Mouse (Mus musculus) kidney, adult 2 months (tissue): ENCODE measurements at regions not wholly inside any gene's neighbourhood (a gene's known extent, or its start where the extent isn't known, plus 50 kb on each side); places are given as distances from the start of the nearest gene placed in this dataset.
"Not testable (repeated sequence)": the region's sequence is repeated elsewhere in the genome, so short reads cannot be mapped to it uniquely, and the experiment has no call there.

Experiments used
- DNase-seq: peaks from one replicate; pipeline ENCODE4 v3.0.0; 2021
- H3K27ac ChIP-seq: fragments of 200-500 bp; 2 replicates; pipeline ENCODE4 v1.5.1; 2012; ENCODE audit warnings: low read depth, low read length, control low read depth, inconsistent platforms; ENCODE audit not compliant: insufficient read depth
- H3K27me3 ChIP-seq: fragments of 200-500 bp; replicated peaks from 2 replicates; pipeline ENCODE4 v1.6.1; 2012; ENCODE audit warnings: mild to moderate bottlenecking, moderate library complexity, low read length, inconsistent platforms; ENCODE audit not compliant: control insufficient read depth, insufficient read depth
- H3K36me3 ChIP-seq: fragments of 200-500 bp; 2 replicates; pipeline ENCODE4 v1.6.1; 2012; ENCODE audit warnings: mild to moderate bottlenecking, moderate library complexity, low read length, inconsistent platforms; ENCODE audit not compliant: control insufficient read depth, insufficient read depth
- H3K4me1 ChIP-seq: fragments of 200-500 bp; 2 replicates; pipeline ENCODE4 v1.6.1; 2011; ENCODE audit warnings: low read length; ENCODE audit not compliant: control insufficient read depth, insufficient read depth
- H3K4me3 ChIP-seq: fragments of 200-500 bp; 2 replicates; pipeline ENCODE4 v1.5.1; 2011; ENCODE audit warnings: mild to moderate bottlenecking, low read depth, low read length, control low read depth; ENCODE audit not compliant: insufficient read depth
- CTCF ChIP-seq: fragments of 200-500 bp; conservative IDR thresholded peaks from 2 replicates; pipeline ENCODE4 v1.5.1; 2011; ENCODE audit warnings: low read depth, mild to moderate bottlenecking, control low read depth, low read length, moderate library complexity, mixed read lengths; ENCODE audit not compliant: insufficient read depth, insufficient read length
- POLR2A ChIP-seq: fragments of 200-500 bp; IDR thresholded peaks from one replicate; pipeline ENCODE4 v1.6.1; 2011; ENCODE audit warnings: low read depth, low read length, control low read depth
- WGBS: fragments of 180-500 bp; shearing (Covaris S2); methylation state at CpG from one replicate; pipeline ENCODE4 v1.1.7; 2018; 5-methylcytosine and 5-hydroxymethylcytosine counted together

DNA sequence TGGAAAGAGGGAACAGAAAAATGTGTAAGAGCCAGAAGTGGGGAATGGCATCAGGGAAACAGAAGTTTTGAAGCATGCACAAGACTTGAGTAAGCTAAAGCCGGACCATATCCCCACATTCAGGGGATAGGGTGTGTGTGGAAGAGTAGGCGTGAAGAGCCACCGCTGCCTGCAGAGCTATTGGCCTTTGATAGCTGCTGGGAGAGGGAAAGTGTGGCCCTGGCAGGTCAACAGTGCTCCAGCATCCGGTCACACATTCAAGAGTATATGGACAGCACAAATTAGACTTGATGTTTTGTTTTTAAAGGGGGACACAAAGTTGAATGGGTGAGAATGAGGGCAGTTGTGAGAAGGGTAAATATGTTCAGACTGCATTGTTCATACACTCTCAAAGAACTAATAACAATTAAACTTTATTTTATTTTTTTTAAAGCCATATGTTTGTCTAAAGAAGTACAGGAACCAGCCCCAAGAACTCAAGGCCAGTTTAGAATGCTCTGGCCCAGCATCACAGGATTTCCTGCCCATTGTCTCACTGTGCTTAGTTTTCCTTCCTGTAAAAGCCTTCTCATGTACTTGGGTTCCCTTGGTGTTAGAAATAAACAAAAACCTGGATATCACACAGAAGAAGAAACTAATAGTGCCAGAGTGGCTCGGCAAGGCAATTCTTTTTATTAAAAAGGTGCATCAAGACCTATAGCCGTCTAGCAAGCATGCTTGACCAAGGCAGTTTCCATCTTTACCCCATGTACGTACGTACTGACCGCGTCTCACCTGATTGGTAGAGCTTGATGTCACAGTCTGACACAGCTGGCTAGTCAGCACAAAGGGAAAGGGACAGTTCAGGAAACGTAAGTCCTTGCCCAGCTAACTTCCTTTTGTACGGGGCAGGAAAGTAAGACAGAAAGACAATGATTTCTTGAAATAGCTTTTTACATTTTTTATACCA lies 144.6 kb upstream of the Rbbp6 start:
- DNase-seq: peak; percentile 73
- whole genome bisulfite sequencing: 67% methylated on average over 12 of the region's 12 CpGs

DNA sequence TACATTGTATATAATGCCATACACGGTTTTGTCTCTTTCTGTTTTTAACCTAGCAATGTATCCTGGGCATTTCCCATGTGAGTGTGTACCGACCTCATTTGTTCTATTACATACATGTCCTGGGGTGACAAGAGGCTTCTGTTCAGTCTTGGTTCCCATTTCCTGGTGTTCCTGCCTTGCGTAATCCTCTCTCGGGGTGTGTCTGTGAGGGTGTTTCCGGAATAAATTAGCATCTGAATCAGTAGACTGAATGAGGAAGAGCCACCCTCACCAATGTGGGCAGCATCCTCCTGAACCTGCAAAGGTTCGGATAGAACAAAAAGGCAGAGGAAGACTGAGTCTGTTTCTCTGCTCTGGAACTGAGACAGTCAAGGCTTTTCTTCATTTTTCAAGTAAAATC lies 142.1 kb upstream of the Rbbp6 start:
- peak; percentile 36 for DNase-seq
- WGBS: 52% methylated on average over 6 of the region's 6 CpGs
- Histone ChIP-seq H3K27ac (no peak overlapping the region), H3K4me3 (no peak overlapping the region), H3K4me1 (no peaks in the 10 kb centered on the region), H3K27me3 (no peaks in the 10 kb centered on the region), H3K36me3 (no peaks in the 10 kb centered on the region)
- no peak for TF ChIP-seq POLR2A
- no peak for TF ChIP-seq CTCF

More for the DNA sequence above, 144.6 kb upstream of the Rbbp6 start:
- no peaks in the 10 kb centered on the region for H3K27me3 ChIP-seq
- no peaks in the 10 kb centered on the region for H3K36me3 ChIP-seq
- no peak for TF ChIP-seq CTCF
- no peaks in the 10 kb centered on the region for H3K4me1 ChIP-seq
- no peak overlapping the region for H3K4me3 ChIP-seq
- peak overlapping the region; percentile 75 for H3K27ac ChIP-seq

DNA sequence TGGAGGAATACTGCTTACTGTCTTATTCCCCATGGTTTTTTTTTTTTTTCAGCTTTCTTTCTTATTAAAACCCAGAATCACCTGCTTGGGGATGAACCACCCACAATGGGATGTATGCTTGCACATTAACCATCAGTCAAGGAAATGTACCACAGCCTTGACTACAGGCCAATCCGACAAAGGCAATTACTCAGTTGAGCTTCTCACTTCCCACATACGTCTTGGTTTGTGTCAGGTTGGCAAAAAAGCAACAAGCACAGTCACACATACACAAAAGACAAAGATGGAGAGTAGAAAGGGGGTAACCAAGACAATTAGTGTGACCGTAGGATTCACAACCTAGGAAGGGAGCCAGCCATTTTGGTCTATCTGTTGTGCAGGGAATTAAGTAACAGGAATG lies 126.4 kb upstream of the Rbbp6 start:
- no peaks in the 10 kb centered on the region for H3K4me1 ChIP-seq
- H3K36me3 ChIP-seq: no peaks in the 10 kb centered on the region
- no peak for DNase-seq
- TF ChIP-seq CTCF: no peak
- TF ChIP-seq POLR2A: no peak
- no peak overlapping the region for H3K4me3 ChIP-seq
- no peak overlapping the region for H3K27ac ChIP-seq
- 86% methylated on average over 3 of the region's 3 CpGs for WGBS
- no peaks in the 10 kb centered on the region for H3K27me3 ChIP-seq

DNA sequence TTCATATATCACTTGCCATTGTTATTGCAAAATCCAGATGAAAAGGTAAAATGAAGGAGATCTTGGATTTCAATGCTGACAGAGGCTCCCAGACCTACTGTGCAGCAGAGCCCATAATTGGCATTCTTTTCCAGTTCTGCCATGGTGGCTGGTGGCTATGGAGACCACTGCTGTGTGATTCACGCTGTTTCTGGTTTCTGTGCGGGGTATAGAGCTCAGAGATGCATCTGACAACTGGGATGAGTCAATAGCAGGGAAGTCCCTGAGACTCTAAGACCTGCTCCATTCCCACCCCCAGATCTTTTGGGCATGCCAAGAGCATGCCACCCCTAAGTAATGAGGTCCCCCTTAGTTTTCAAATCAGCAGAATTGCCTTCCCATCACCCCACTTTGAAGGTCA lies 120.7 kb upstream of the Rbbp6 start:
- whole genome bisulfite sequencing: 91% methylated on average over 2 of the region's 2 CpGs
- TF ChIP-seq CTCF (no peak), POLR2A (no peak)
- Histone ChIP-seq H3K27ac (no peak overlapping the region), H3K4me1 (no peaks in the 10 kb centered on the region), H3K27me3 (no peaks in the 10 kb centered on the region), H3K4me3 (no peak overlapping the region), H3K36me3 (no peaks in the 10 kb centered on the region)
- no peak for DNase-seq

DNA sequence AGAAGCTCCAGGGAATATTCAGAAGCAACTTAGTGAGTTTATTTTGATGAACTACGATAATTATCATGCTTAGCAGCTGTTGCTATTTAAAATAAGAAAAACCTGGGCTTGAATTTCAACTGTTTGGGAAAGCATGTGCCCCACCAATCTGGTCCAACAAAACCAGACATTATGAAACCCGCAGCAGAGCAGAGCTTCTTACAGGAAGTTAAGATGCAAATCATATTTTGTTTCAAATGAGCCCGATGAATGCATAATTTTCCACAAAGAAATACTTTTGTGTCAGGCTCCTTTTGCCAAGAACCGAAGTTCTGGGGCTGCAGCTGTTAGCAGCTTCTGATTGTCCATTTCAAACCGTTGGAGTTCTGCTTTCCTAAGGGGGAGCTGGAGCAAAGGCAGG lies 118.1 kb upstream of the Rbbp6 start:
- no peak overlapping the region for H3K4me3 ChIP-seq
- TF ChIP-seq CTCF (no peak), POLR2A (no peak)
- no peak for DNase-seq
- no peaks in the 10 kb centered on the region for H3K27me3 ChIP-seq
- 54% methylated on average over 5 of the region's 5 CpGs for WGBS
- no peak overlapping the region for H3K27ac ChIP-seq
- H3K36me3 ChIP-seq: no peaks in the 10 kb centered on the region
- no peaks in the 10 kb centered on the region for H3K4me1 ChIP-seq

DNA sequence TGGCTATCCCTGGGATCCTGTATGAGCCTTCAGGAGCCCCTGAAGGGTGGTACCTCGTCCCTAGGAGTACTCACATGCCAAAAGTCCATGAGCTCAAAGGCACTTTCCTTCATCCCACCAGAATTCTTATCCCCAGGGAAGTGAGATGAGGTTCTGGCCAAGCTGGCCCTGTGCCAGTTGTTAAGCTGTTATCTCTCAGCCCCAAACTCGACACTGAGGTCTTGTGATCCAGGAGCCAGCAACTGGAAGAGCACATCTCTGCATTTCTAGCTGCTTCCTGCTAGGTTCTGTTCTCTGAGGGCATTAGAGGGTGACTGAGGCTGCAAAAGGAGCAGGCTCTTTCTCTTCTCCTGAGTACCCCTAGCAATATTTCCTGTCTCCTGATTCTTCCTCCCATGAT lies 92.1 kb upstream of the Rbbp6 start:
- TF ChIP-seq POLR2A (no peak), CTCF (no peak)
- H3K4me3 ChIP-seq: no peak overlapping the region
- H3K27me3 ChIP-seq: no peaks in the 10 kb centered on the region
- no peak for DNase-seq
- WGBS: 28% methylated on average over 2 of the region's 2 CpGs
- peaks cover 13% of the 10 kb centered on the region; the same call in 1 of the 2 replicates for H3K4me1 ChIP-seq
- H3K36me3 ChIP-seq: no peaks in the 10 kb centered on the region
- no peak overlapping the region for H3K27ac ChIP-seq

DNA sequence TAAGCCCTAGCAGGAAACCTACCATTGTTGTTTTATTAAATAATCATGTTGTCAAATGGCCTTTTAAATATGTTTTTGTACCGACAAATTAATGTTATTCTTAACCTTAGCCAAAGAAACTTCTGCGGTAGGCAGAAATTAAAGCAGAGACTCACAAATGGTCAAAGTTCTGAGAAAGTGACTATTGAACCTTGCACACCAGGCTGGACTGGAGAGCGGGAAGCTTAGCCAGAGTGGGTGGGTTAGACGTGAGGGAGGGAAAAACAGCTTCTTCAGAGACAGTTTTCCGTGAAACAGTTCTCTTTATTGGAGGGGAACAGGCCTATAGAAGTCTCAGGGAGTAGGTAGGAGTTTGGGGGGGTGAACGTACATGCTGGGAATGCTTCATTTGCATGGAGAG lies 89.2 kb upstream of the Rbbp6 start:
- 20% methylated on average over 6 of the region's 6 CpGs for WGBS

DNA sequence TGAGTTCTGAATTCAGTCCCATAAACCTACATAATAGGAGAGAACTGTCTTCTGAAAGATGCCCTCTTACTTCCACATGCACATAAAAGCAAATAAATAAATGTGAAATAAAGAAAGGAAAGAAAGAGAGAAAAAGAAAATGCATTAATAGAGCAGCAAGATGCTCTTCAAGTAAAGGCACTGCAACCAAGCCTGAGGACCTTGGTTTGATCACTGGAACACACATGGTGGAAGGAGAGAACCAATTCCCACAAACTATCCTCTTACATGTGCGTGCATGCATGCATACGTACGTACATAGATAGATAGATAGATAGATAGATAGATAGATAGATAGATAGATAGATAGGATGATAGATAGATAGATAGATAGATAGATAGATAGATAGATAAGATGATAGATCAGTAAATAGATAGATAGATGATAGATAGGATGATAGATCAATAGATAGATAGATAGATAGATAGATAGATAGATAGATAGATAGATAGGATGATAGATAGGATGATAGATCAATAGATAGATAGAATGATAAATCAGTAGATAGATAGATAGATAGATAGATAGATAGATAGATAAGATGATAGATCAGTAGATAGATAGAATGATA lies 83.5 kb upstream of the Rbbp6 start:
- WGBS: 96% methylated on average over 3 of the region's 3 CpGs
- H3K4me3 ChIP-seq: not testable (repeated sequence)

More for the DNA sequence above, 89.2 kb upstream of the Rbbp6 start:
- Histone ChIP-seq H3K27me3 (no peaks in the 10 kb centered on the region), H3K4me3 (no peak overlapping the region), H3K27ac (peak overlapping the region; percentile 67), H3K4me1 (peaks cover 13% of the 10 kb centered on the region; the same call in 1 of the 2 replicates), H3K36me3 (no peaks in the 10 kb centered on the region)
- no peak for TF ChIP-seq POLR2A
- TF ChIP-seq CTCF: no peak
- DNase-seq: peak; percentile 82

More for the DNA sequence above, 83.5 kb upstream of the Rbbp6 start:
- H3K27ac ChIP-seq, DNase-seq, H3K4me1 ChIP-seq, H3K36me3 ChIP-seq, H3K27me3 ChIP-seq: not testable (repeated sequence)
